Mouse (Mus musculus) heart, adult 11 months (tissue): ENCODE results near the gene Enpep.

Experiments
- DNase-seq: peaks from one replicate; pipeline ENCODE4 v3.0.0; 2022

Gene Enpep

GRCm38 (mm10) chr3:129332586-129332985 is at the start of gene Enpep:
Gene Enpep (minus strand): TSS chr3:129332720.
- peak; percentile 96 for DNase-seq

DNA sequence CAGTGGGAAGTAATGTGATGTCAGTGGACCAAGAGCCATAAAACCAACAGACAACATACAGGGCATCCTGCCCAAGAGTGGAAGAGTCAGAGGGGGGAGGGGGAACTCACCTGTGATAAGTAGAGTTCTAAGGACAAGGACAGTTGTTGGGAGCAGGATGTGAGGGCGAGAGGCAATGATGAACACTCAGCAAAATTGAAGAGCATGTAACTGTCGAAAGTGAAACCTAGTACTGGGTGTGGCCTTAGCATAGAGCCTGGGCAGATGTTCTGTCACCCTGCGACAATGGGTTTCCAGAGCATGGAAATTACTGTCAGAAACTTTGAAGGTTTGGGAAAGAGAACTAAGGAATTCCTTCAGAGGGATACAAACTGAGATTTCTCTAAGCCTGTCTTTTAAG is 46.6 kb upstream of the Enpep start:
- DNase-seq: no peak

- peak; percentile 31 for DNase-seq
These were observed 42.6 kb upstream of the Enpep start for GRCm38 (mm10) chr3:129375087-129375486.

- DNase-seq: peak; percentile 39
These were observed 40.6 kb upstream of the Enpep start for GRCm38 (mm10) chr3:129373108-129373507.

DNA sequence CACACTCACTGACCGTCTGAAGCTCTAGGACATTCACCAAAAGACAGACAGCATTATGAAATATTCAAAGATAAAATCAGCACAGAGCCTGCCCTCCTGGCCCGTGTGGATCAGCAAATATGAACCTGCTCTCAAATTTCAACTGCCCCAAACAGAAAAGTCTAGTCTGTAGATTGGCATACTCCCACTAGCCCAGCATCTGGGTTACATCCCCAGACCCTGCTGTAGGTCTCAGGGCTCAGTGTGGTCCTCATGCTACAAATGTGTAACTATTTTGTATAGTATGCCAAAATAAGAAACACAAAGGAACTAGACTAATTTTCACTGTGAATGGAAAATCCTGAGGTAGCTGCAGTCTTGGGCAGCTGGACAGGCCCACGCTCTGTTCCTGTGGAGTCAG is 37.0 kb upstream of the Enpep start:
- DNase-seq: peak; percentile 77

DNA sequence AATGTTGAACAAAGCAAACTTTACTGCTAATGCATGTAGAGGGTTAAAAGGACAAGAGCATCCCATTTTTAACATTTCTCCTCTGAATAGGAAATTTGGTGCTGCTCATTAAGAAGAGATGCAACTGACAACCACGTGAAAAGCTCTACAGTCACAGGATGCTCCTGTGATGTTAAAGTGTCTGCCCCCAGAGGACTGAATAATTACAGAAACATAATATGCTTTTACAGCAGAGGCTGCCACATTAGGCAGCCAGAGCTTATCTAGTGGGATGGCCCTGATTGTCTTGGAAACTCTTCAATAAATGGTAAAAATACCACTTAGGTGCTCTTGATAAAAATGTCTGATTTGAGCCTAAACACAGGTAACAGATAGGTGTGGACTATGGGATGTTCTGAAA is 33.4 kb upstream of the Enpep start:
- DNase-seq: no peak

- peak; percentile 75 for DNase-seq
These were observed 32.4 kb upstream of the Enpep start for GRCm38 (mm10) chr3:129364818-129365390.

GRCm38 (mm10) chr3:129363426-129363825 is 30.9 kb upstream of the Enpep start:
- DNase-seq: no peak

DNA sequence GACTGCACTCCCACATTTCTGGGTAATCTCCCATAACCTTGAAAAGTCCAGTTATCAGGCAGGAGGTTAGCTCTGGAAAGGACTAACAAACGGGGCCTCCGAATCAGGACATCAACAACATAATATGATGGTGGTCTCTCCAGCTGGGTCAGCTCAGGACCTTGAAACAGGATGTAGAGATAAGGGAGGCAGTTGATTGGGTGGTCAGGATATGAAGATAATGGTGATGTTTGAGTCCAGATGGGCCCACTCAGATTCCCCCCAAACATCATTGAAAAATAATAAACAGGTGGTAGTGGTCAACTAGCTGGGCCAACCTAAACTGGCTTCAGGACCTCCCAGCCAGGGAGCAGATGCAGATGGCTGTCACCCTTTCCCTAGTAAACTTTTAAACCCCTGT is 25.6 kb upstream of the Enpep start:
- DNase-seq: peak; percentile 23

GRCm38 (mm10) chr3:129353901-129354300 is 21.4 kb upstream of the Enpep start:
- no peak for DNase-seq

- DNase-seq: no peak
These were observed 18.9 kb upstream of the Enpep start for GRCm38 (mm10) chr3:129351320-129351877.

GRCm38 (mm10) chr3:129347277-129347676 is 14.8 kb upstream of the Enpep start:
- no peak for DNase-seq

- no peak for DNase-seq
These were observed 10.2 kb upstream of the Enpep start for GRCm38 (mm10) chr3:129342767-129343166.

DNA sequence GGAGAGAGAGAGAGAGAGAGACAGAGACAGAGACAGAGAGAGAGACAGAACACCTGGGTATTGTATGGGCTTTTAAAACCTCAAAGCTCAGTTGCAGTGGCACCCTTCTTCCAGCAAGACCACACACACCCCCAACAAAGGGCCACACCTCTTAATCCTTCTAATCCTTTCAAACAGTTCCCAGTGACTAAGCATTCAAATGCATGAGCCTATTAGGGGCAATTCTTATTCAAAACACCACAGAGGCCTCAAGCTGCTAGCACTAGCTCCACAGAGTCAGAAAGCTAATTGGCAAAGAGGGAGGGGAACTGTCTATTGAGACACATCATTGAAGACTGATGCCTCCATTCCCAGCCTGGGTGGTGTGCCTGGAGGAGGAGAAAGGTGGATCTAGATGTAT is 8.5 kb upstream of the Enpep start:
- DNase-seq: no peak

GRCm38 (mm10) chr3:129338296-129339091 is 6.0 kb upstream of the Enpep start:
- DNase-seq: peak; percentile 97

GRCm38 (mm10) chr3:129332142-129332541 is 378 bp downstream of the Enpep start:
- DNase-seq: no peak

- DNase-seq: peak; percentile 67
These were observed 1.1 kb downstream of the Enpep start for GRCm38 (mm10) chr3:129331427-129331826.

DNA sequence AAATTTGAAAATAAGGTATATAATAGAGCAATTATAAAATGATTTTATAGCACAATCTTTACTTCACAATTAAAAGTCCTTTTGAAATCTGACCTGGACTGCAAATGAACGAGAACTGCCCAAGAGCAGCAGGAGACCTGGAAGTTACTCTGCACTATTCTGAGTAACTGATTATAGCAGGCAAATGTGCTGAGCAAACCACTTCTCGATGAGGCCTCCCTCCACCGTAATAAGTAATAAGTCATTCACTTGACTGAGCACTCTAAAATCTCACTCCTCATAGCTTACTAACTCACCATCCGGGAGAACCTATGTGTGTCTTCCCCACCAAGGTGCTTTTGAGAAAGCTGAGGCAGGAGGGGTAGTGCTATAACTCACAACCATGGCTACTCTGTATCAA is 4.5 kb downstream of the Enpep start:
- no peak for DNase-seq

DNA sequence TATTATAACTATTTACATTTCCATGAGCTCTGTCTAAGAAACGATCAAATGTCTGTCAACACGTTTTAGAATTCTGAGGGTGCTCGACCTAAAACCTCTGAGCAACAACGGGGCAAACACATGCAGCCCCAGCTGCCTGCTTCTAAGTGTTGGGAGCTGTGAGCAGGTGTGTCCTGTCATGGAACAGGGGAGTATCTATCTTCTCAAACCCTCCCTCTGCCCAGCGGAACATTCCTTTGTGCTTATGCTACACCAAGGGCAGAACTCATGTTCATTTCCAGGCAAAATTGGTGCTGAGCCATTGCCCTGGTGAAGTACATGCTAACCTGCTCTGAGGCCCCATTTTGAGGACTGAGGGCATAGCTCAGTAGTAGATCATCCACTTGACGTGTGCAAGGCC is 10.9 kb downstream of the Enpep start:
- DNase-seq: peak; percentile 49

DNA sequence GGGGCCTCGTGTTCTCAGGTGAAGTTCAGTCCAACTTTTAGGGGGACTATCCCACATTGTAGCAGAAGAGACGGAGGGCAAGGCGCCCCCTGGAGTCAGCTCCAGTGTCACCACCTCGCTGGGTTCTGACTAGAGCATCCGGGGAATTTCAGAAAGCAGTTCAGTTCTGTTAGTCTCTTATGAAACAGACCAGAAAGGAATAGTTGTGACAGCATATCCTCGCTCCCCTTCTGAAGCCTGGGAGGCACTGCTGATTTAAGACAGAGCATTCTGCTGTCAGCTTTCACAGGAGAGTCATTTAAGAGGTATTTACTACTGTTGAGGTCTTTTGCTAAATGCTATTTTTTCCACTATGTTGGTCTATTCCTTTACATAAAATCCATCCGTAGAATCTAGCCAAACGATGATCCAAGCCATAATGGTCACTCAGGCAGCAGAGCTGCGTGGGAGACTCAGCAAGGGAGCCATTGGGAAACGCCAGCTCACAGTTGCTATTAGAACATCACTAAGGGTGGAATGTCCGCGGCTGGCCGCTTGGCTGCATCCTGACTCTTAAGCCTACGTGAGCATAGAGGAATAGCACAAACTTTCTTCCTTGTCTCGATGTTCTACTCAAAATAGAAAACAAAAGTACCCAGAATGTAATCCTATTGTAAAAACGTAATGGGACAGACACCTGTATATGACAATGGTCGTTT is 15.3 kb downstream of the Enpep start:
- DNase-seq: no peak

DNA sequence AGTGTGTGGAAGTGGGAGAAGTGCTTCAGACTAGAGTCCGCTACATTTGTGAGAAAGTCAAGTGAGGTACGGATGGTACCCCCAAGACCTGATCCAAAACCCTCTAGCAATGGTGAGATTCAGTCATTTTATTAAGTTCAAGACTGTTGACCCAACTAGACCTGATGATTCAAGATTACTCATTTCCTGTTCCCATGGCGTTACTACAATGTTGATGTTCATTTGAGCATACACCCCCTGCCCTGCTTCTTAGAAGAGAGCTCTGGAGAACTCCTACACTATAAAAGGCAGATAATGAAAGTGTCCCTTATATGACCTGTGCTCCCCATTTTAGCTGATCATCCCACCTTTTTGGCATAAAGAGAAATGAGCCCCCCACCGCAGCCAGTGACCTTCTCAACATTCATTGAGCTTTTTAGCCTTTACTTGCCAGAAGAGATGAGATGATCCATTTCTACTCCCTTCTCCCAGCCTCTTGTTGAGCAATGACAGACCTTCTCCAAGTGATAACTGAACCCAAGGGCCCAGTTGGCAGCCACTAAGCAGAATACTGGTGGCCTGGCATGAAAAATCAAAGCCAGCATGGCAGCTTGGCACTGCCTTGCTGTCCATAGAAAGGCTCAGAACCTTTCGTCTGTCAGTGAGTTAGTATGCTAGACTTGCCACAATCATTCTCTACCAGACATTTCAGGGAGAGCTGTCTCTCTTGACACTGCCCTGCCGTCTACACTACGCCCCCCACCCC is 18.7 kb downstream of the Enpep start:
- no peak for DNase-seq

GRCm38 (mm10) chr3:129313221-129313620 is 19.3 kb downstream of the Enpep start:
- no peak for DNase-seq

GRCm38 (mm10) chr3:129312511-129312910 is 20.0 kb downstream of the Enpep start:
- peak; percentile 77 for DNase-seq
